Mouse (Mus musculus) heart, embryonic 11.5 days (tissue): ENCODE measurements at regions not wholly inside any gene's neighbourhood (a gene's known extent, or its start where the extent isn't known, plus 50 kb on each side); places are given as distances from the start of the nearest gene placed in this dataset.
A peak's percentile ranks its signal among the peaks of the same experiment; 100 is the strongest.

Source experiments
- ATAC-seq: fragments of 200-750 bp; cut with Nextera tagmentation; replicated peaks from 2 replicates; pipeline ENCODE4 v1.8.0; 2017; ENCODE audit warnings: moderate library complexity; ENCODE audit not compliant: insufficient number of reproducible peaks, low FRiP score, low TSS enrichment
- H3K27ac ChIP-seq: fragments of 300-500 bp; sonication (generic); 2 replicates; pipeline ENCODE4 v1.5.1; 2014; ENCODE audit warnings: mild to moderate bottlenecking, low read depth, low read length
- H3K27me3 ChIP-seq: fragments of 300-500 bp; sonication (generic); 2 replicates; pipeline ENCODE4 v1.6.1; 2014; ENCODE audit warnings: mild to moderate bottlenecking, low read length, mixed read lengths; ENCODE audit not compliant: control insufficient read depth, insufficient read depth
- H3K36me3 ChIP-seq: fragments of 300-500 bp; sonication (generic); 2 replicates; pipeline ENCODE4 v1.6.1; 2014; ENCODE audit warnings: mild to moderate bottlenecking, low read length, moderate library complexity, mixed read lengths; ENCODE audit not compliant: control insufficient read depth, insufficient read depth
- H3K4me1 ChIP-seq: fragments of 300-500 bp; sonication (generic); 2 replicates; pipeline ENCODE4 v1.6.1; 2014; ENCODE audit warnings: low read length; ENCODE audit not compliant: control insufficient read depth, insufficient read depth
- H3K4me2 ChIP-seq: fragments of 300-500 bp; sonication (generic); 2 replicates; pipeline ENCODE4 v1.6.1; 2014; ENCODE audit warnings: mild to moderate bottlenecking, moderate library complexity
- H3K4me3 ChIP-seq: fragments of 300-500 bp; sonication (generic); 2 replicates; pipeline ENCODE4 v1.5.1; 2014; ENCODE audit warnings: low read depth, low read length
- H3K9ac ChIP-seq: fragments of 300-500 bp; sonication (generic); 2 replicates; pipeline ENCODE4 v1.6.1; 2014; ENCODE audit warnings: mild to moderate bottlenecking, low read depth, low read length, moderate library complexity
- H3K9me3 ChIP-seq: fragments of 300-500 bp; sonication (generic); replicated peaks from 2 replicates; pipeline ENCODE4 v1.6.1; 2016; ENCODE audit warnings: low read length; ENCODE audit not compliant: control insufficient read depth
- WGBS: fragments of 180-500 bp; shearing (Covaris S2); extraction: QIAGEN DNeasy Blood & Tissue Kit; methylation state at CpG from one replicate; pipeline ENCODE4 v1.1.7; 2014; ENCODE audit not compliant: insufficient replicate concordance; 5-methylcytosine and 5-hydroxymethylcytosine counted together

DNA sequence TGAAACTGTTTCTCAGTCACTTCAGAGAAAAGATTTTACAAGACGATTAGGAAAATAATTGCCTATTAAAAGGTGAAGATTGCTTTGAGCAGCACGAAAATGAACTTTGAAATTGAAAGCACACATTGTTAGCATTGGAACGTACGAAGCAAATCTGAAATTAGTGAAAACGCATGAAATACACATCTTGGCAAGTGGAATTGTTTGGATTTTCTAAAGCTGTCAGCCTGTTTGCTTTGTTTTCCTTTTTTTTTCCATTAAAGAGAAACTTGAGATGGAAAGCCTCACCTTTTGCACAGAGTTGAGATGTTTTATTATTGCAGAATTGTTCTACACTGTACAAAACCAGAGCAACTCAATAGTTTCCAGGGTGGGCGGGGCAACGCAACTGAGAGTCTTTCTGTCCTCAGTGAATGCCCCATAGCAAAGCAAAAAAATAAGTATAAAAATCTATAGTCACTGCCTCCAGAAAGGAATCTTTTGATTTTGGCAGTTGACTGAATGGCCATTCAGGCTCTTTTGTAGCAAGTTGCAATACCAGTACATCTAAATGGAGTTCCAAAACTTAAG lies 199.1 kb downstream of the Gm11146 start:
- WGBS = 80% methylated on average over 7 of the region's 7 CpGs
- H3K36me3 ChIP-seq = no peaks in the 10 kb centered on the region

GRCm38 (mm10) chr16:77401185-77401943 lies 200.5 kb downstream of the Gm11146 start:
- no peak overlapping the region for H3K4me3 ChIP-seq
- H3K36me3 ChIP-seq = no peaks in the 10 kb centered on the region
- H3K4me1 ChIP-seq = peaks cover 18% of the 10 kb centered on the region
- peak overlapping the region; percentile 71; the same call in 1 of the 2 replicates for H3K4me2 ChIP-seq
- WGBS = 65% methylated on average over 4 of the region's 4 CpGs
- peak overlapping the region; percentile 77; the same call in 1 of the 2 replicates for H3K9ac ChIP-seq
- ATAC-seq = no peak
- no peaks in the 10 kb centered on the region for H3K27me3 ChIP-seq
- no peaks in the 10 kb centered on the region for H3K9me3 ChIP-seq
- H3K27ac ChIP-seq = peak overlapping the region; percentile 74

More for the DNA sequence above, 199.1 kb downstream of the Gm11146 start:
- no peak for ATAC-seq
- H3K4me2 ChIP-seq = no peak overlapping the region
- H3K9ac ChIP-seq = no peak overlapping the region
- H3K4me3 ChIP-seq = no peak overlapping the region
- peaks cover 18% of the 10 kb centered on the region for H3K4me1 ChIP-seq
- no peaks in the 10 kb centered on the region for H3K27me3 ChIP-seq
- H3K9me3 ChIP-seq = no peaks in the 10 kb centered on the region
- H3K27ac ChIP-seq = no peak overlapping the region

- peak overlapping the region; percentile 71 for H3K4me2 ChIP-seq
- 2% methylated on average over 13 of the region's 13 CpGs for WGBS
- H3K36me3 ChIP-seq = no peaks in the 10 kb centered on the region
- peak overlapping the region; percentile 74 for H3K27ac ChIP-seq
- 0 out of 2 replicates have a peak, but pooled peaks have one; percentile 42 for ATAC-seq
- no peaks in the 10 kb centered on the region for H3K27me3 ChIP-seq
- H3K9ac ChIP-seq = peak overlapping the region; percentile 77
- no peaks in the 10 kb centered on the region for H3K9me3 ChIP-seq
- H3K4me1 ChIP-seq = peaks cover 15% of the 10 kb centered on the region
- H3K4me3 ChIP-seq = peak overlapping the region; percentile 36
These were observed 201.5 kb downstream of the Gm11146 start for GRCm38 (mm10) chr16:77400276-77400891.

DNA sequence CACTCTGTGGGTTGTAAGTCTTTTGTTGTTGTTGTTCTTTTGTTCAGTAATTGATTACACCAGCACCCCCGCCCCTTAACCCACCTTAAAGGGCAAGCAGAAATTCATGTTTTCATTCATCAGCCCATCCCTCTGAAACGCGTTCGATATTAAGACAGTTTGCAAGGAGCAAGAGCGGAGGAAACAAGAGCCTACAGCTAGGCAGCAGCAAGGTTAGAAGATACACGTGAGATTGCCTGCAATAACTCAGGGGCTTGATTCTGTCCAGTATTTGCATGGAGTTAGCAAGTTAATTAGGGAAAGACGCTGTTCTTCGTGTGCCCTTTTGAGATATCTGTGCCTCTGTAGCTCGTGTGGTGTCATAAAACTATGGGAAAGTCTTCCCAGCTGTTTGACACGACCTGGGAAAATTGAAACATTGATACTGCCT lies 202.0 kb downstream of the Gm11146 start:
- WGBS = 17% methylated on average over 10 of the region's 10 CpGs
- Histone ChIP-seq H3K27ac (peak overlapping the region; percentile 74), H3K36me3 (no peaks in the 10 kb centered on the region), H3K4me3 (peak overlapping the region; percentile 36), H3K4me2 (peak overlapping the region; percentile 71), H3K27me3 (no peaks in the 10 kb centered on the region), H3K9me3 (no peaks in the 10 kb centered on the region), H3K4me1 (peaks cover 15% of the 10 kb centered on the region), H3K9ac (peak overlapping the region; percentile 77)
- ATAC-seq = no peak

DNA sequence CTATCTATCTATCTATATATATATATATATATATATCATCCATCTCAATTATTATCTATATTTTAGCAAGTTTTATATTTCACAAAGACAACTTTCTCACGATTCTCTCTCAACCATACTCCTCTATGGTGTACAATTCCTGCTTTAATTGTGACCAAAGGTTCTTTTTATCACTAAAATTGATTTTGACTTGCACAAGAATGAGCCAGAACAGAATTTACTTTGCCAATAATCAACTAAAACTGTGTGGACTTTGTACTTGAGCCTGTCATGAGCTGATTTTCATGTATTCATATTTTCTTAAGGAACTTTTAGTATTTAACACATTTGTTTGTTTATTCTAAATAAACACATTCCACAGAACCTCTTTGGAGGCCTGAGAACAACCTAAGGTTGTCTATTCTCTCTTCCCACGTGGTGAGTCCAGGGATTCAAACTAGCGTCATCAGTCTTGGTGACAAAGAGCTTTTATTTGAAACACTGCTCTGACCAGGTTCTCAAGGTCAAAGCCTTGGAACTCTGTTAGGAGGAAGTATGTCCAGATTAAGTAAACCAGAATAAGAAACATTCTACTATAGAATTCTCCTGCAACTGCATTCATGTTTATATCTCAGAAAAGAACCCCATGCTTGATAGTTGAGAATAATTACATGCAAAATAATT lies 207.7 kb downstream of the Gm11146 start:
- no peaks in the 10 kb centered on the region for H3K27me3 ChIP-seq

GRCm38 (mm10) chr16:77393470-77393869 lies 208.4 kb downstream of the Gm11146 start:
- no peaks in the 10 kb centered on the region for H3K36me3 ChIP-seq
- no peaks in the 10 kb centered on the region for H3K4me1 ChIP-seq
- ATAC-seq = no peak
- H3K4me2 ChIP-seq = no peak overlapping the region
- H3K9ac ChIP-seq = no peak overlapping the region
- 80% methylated on average over 5 of the region's 5 CpGs for WGBS
- H3K27me3 ChIP-seq = no peaks in the 10 kb centered on the region
- no peak overlapping the region for H3K4me3 ChIP-seq
- H3K27ac ChIP-seq = no peak overlapping the region
- no peaks in the 10 kb centered on the region for H3K9me3 ChIP-seq

More for the DNA sequence above, 207.7 kb downstream of the Gm11146 start:
- H3K4me1 ChIP-seq = no peaks in the 10 kb centered on the region; the same call in 1 of the 2 replicates
- H3K9me3 ChIP-seq = no peaks in the 10 kb centered on the region
- no peak overlapping the region for H3K4me3 ChIP-seq
- H3K4me2 ChIP-seq = no peak overlapping the region
- ATAC-seq = no peak
- no peaks in the 10 kb centered on the region for H3K36me3 ChIP-seq
- H3K9ac ChIP-seq = no peak overlapping the region
- WGBS = 51% methylated on average over 3 of the region's 3 CpGs
- H3K27ac ChIP-seq = no peak overlapping the region

DNA sequence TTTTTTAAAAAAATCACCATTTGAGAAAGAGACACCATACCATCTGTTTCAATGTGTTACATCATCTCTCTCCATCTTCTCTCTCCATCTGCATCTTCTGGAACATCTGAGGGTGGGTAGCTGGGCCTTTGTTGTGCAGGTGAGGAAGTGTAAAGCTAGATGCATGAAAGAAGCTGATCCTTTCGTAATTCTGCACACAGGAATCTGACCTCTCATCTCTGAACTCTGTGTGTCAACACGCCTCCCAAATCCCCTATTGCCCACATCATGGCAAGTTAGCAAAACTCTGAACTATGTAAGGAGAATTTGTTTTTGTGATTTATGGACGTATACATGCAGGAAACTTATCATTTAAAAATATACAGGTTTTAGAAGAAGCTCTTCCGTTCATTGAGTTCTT lies 209.7 kb downstream of the Gm11146 start:
- WGBS = 74% methylated on average over 4 of the region's 4 CpGs
- Histone ChIP-seq H3K36me3 (no peaks in the 10 kb centered on the region), H3K9ac (no peak overlapping the region), H3K9me3 (no peaks in the 10 kb centered on the region), H3K27ac (no peak overlapping the region), H3K4me1 (no peaks in the 10 kb centered on the region), H3K4me2 (no peak overlapping the region), H3K4me3 (no peak overlapping the region), H3K27me3 (no peaks in the 10 kb centered on the region)
- no peak for ATAC-seq

GRCm38 (mm10) chr16:77384021-77384729 lies 217.7 kb downstream of the Gm11146 start:
- WGBS = 56% methylated on average over 6 of the region's 6 CpGs
- Histone ChIP-seq H3K4me3 (no peak overlapping the region), H3K9me3 (no peaks in the 10 kb centered on the region), H3K36me3 (no peaks in the 10 kb centered on the region), H3K27me3 (no peaks in the 10 kb centered on the region), H3K4me1 (0 out of 2 replicates have a peak, but pooled peaks cover 7% of the 10 kb centered on the region), H3K9ac (no peak overlapping the region), H3K27ac (no peak overlapping the region), H3K4me2 (no peak overlapping the region)
- ATAC-seq = no peak
